Comparison of ENCODE assay signal across 8 mouse cellular contexts in genomic region chr16:94290073-94290999, GRCm38 (mm10). TPM values are rescaled to one million over a fixed set of nuclear protein-coding genes. Genes with fewer than 3 reads are reported as not detected.
DNase-seq lines count a peak whose midpoint lies in the region; ATAC-seq and TF ChIP-seq lines count a peak whose summit lies in the region.

No protein-coding gene starts in this region.

- peak overlapping the region; percentile 88 for H3K4me2 ChIP-seq in forebrain, embryonic 15.5 days (replicated peaks)
- H3K4me2 ChIP-seq in lung, embryonic 15.5 days: peak overlapping the region; percentile 97

- H3K9me3 ChIP-seq in G1E (replicated peaks): no peaks in the 10 kb centered on the region
- H3K9me3 ChIP-seq in forebrain, embryonic 15.5 days: no peaks in the 10 kb centered on the region
- H3K9me3 ChIP-seq in lung, embryonic 15.5 days: no peaks in the 10 kb centered on the region

- peaks cover 21% of the 10 kb centered on the region for H3K4me1 ChIP-seq in G1E (ENCODE audit: insufficient read depth, low read depth, low read length)
- H3K4me1 ChIP-seq in forebrain, embryonic 15.5 days: peaks cover 17% of the 10 kb centered on the region
- peaks cover 13% of the 10 kb centered on the region for H3K4me1 ChIP-seq in lung, embryonic 15.5 days

- TF ChIP-seq CTCF in G1E (IDR thresholded peaks at IDR 0.05; ENCODE audit: low read depth, low read length): no peak

- H3K4me3 ChIP-seq in G1E (ENCODE audit: low read depth, low read length): peak overlapping the region; percentile 97
- peak overlapping the region; percentile 78 for H3K4me3 ChIP-seq in forebrain, embryonic 15.5 days
- H3K4me3 ChIP-seq in lung, embryonic 15.5 days: peak overlapping the region; percentile 85

- peaks cover 12% of the 10 kb centered on the region for H3K36me3 ChIP-seq in G1E (replicated peaks)
- no peaks in the 10 kb centered on the region for H3K36me3 ChIP-seq in forebrain, embryonic 15.5 days
- H3K36me3 ChIP-seq in lung, embryonic 15.5 days: no peaks in the 10 kb centered on the region

- H3K27me3 ChIP-seq in G1E (ENCODE audit: insufficient read depth, low read length): peaks cover 16% of the 10 kb centered on the region
- no peaks in the 10 kb centered on the region for H3K27me3 ChIP-seq in forebrain, embryonic 15.5 days
- no peaks in the 10 kb centered on the region for H3K27me3 ChIP-seq in lung, embryonic 15.5 days

- ATAC-seq in G1E (ENCODE audit: extremely low read depth, insufficient number of reproducible peaks, low FRiP score, poor library complexity, severe bottlenecking): peak; percentile 81
- peak; percentile 96 for ATAC-seq in forebrain, embryonic 15.5 days (replicated peaks)
- peak; percentile 91 for ATAC-seq in lung, embryonic 15.5 days (ENCODE audit: borderline replicate concordance, extremely low read depth, low FRiP score, low TSS enrichment)

- H3K27ac ChIP-seq in forebrain, embryonic 15.5 days (replicated peaks): peak overlapping the region; percentile 61
- peak overlapping the region; percentile 25 for H3K27ac ChIP-seq in lung, embryonic 15.5 days

- H3K9ac ChIP-seq in forebrain, embryonic 15.5 days (replicated peaks): peak overlapping the region; percentile 79
- H3K9ac ChIP-seq in lung, embryonic 15.5 days: peak overlapping the region; percentile 78

- DNase-seq in G1E (ENCODE audit: low spot score): peak; percentile 87
- peak; percentile 47 for DNase-seq in c-Kit-positive CD71-positive TER-119-positive erythroid progenitor cells, embryonic 14.5 days (ENCODE audit: low spot score)
- peak; percentile 79 for DNase-seq in heart, postnatal 4 days
- peak; percentile 47 to 67 for DNase-seq in layer of hippocampus, adult 8-10 months (ENCODE audit: low spot score in 2 of 2)
- DNase-seq in ovary, adult 18-20 months (ENCODE audit: low spot score): peak; percentile 57
- peak; percentile 71 to 74 for DNase-seq in thymus, adult 18-20 months

- 5% methylated on average over 52 of the region's 52 CpGs for WGBS in forebrain, embryonic 15.5 days
- 5% methylated on average over 52 of the region's 52 CpGs for WGBS in lung, embryonic 15.5 days

RNA-seq across cellular contexts. Expression of gene Hlcs, which starts 23.0 kb away (rescaled TPM):
- total RNA-seq in G1E (2014; fragmentation: Nextera tagmentation): 13.7 and 15.5 TPM in 2 replicates
- total RNA-seq in G1E (2017): 2.1 and 3.7 TPM in 2 replicates
- 2.9 and 3.1 TPM in 2 replicates for polyA plus RNA-seq in G1E (2012)
- polyA plus RNA-seq in forebrain, embryonic 15.5 days (2015; fragmentation: Nextera tagmentation; extraction: Ambion mirVana): 7.7 and 8.7 TPM in 2 replicates
- 1 to 10 TPM; 8.0 to 8.2 TPM for total RNA-seq in heart, postnatal 4 days (2021)
- total RNA-seq in layer of hippocampus, adult 8-10 months (2022): 10 to 100 TPM; 14.0 to 16.5 (median 15.7) TPM
- polyA plus RNA-seq in lung, embryonic 15.5 days (2015; fragmentation: Nextera tagmentation; extraction: Ambion mirVana): 6.9 and 9.1 TPM in 2 replicates

RNA-seq across cellular contexts. Expression of gene Ripply3, which starts 37.9 kb away (rescaled TPM):
- total RNA-seq in G1E (2014; fragmentation: Nextera tagmentation): not detected in 2 replicates
- total RNA-seq in G1E (2017): 0.05 TPM in 1 of 2 replicates, not detected in the other
- not detected in 2 replicates for polyA plus RNA-seq in G1E (2012)
- polyA plus RNA-seq in forebrain, embryonic 15.5 days (2015; fragmentation: Nextera tagmentation; extraction: Ambion mirVana): 0.91 and 1.3 TPM in 2 replicates
- 1 to 10 TPM; 3.7 to 4.5 TPM for total RNA-seq in heart, postnatal 4 days (2021)
- under 1 TPM in 3 of 4 experiments, not detected in 1; 0.21 to 0.71 (median 0.57) TPM for total RNA-seq in layer of hippocampus, adult 8-10 months (2022)
- 24.4 and 26.5 TPM in 2 replicates for polyA plus RNA-seq in lung, embryonic 15.5 days (2015; fragmentation: Nextera tagmentation; extraction: Ambion mirVana)

Comparison
In these comparisons a context has a peak if more than half of its experiments do, and no peak if none do; other contexts are left out.
1. Peak in every context shown above with its lines: DNase-seq, ATAC-seq, H3K4me3 ChIP-seq and H3K27ac ChIP-seq.